Mouse (Mus musculus): Measurements from ENCODE around the gene Srp14. TPM values are rescaled to one million over a fixed set of nuclear protein-coding genes. Genes with fewer than 3 reads are reported as not detected.

Gene Srp14
- total RNA-seq, 2 experiments from 2014 or later, result 186 to 248 TPM

DNA sequence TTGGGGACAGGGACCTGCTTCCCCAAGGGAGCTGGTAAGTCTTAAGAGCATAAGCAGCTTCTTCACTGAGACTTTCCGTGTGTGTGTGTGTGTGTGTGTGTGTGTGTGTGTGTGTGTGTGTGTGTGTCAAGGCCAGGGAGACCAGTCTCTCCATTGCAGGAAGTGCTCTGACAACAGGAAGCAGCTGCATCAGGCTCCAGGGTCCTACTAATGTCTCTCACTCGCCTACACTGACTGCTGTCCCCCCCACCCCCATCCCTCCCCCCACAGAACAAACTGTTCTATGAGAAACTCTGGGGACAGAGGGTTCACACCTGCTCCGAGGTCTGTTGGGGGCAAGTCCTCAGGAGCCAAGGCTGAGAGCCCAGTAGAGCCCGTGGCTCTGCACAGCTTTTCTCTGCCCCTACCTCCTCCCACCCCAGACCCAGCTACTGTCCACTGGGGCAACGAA is 11.8 kb upstream of the Srp14 start:
- peak; percentile 64 for ATAC-seq (replicated peaks; ENCODE audit: poor library complexity, severe bottlenecking)

DNA sequence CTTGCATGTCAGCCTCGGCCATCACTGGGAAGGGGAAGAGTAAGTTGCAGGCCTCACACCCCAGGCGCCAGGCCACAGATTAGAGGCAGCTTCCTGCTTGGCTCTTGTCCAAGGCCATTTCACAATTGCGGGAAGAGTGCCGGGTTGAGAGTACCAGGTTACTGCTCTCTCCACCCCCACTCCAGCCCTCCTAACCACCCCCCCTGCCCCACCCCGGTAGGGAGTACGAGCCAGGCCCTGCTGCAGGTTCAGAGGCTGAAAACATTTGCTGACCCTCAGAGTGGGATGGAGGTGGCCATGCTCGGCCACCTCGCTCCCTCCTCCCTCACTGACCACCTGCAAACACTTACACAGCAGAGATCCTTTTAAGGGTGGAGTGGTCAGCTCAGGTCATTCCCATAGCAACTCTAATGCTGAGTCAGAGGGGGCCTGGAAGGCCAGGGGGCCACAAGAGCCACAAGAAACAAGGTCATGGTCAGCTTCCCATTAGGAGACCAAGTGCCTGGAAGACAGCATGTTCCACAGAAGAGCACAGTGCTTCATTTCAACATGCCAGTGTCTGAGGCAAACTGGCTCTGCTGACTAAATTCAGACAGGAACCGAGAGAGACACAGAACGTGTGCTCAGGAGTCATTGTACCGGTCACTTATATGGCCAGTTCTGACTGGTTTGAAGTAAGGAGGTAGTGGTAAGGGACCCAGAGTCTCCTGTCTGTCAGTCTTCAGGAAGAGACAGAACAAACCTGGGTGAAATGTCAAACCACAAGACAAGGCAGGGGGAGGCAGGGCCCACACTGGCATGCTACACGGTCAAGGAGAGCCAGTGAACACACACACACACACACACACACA is 11.0 kb upstream of the Srp14 start:
- peak; percentile 59 for ATAC-seq (replicated peaks; ENCODE audit: poor library complexity, severe bottlenecking)

DNA sequence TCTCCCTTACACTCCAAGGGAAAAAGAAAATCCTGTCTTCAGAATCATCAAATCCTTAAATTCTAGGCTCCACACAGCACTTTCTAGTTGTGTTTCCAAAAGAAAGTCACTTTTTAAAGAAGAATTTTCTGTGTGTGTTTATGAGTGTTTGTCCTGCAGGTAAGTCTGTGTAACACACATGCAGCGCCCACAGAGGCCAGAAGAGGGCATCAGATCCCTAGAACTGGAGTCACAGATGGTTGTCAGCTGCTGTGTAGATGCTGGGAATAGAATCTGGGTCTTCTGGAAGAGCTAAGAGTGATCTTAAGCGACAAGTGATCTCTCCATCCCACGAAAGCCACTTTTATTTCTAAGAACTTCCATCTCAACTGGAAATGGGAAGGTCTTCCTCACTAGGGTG is 8.3 kb upstream of the Srp14 start:
- no peak for ATAC-seq (replicated peaks; ENCODE audit: poor library complexity, severe bottlenecking)

DNA sequence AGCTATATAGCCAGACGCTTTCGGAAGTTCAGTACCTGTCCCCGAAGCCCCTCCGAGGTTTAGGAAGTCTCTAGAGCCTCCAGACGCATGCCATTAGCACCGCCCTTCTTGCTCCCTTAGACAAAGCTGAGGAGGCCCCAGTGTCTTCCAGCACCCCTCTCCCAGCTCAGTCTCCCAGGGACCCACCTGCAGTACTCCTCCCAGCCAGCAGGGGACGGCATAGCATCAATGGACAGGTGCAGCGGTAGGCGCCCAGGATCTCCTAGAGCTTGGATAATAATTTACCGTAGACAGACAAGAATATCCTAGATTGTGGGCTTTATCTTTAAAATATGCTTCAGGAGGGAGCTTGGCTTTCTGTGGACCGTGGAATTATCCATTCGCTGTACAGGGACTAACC is 7.4 kb upstream of the Srp14 start:
- ATAC-seq (replicated peaks; ENCODE audit: poor library complexity, severe bottlenecking), result peak; percentile 50

DNA sequence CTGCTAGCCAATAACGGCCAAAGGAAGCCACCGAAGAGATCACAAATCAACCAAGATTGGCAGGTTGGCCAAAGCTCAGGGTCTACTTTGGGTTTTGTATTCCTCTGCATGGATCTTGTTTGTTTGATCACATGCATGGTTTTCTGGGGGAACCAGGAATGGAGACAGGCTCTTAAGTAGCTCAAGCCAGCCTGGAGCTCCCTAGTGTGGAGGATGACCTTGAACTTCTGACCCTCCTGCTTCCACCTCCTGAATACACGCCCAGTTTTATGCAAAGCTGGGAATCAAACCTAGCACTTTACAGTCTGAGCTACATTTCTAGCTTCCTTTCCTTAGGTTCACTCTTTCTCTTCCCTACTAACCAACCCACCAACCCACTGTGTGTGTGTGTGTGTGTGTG is 5.9 kb upstream of the Srp14 start:
- ATAC-seq (replicated peaks; ENCODE audit: poor library complexity, severe bottlenecking), result no peak

DNA sequence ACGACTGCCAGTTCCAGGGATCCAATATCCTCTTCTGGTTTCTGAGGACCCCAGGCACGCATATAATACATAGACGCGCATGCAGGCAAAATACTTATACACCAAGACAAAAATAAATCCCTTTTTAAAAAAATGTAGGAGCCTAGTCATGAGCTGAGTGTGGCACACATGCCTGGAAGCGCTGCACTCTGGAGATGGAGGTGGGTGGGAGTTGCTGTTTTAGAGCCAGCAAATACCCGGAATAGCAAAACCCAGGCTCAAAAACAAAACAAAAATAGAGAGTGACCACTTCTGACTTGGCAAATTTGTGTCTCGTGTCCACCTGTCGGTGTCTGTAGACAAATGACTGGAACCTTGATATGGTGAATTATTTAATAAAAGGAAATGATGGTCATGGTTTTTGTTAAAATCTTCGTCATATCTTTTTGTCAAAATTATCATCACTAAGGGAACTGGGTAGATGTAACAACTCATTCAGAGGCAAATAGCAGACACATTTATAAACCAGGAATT is 4.9 kb upstream of the Srp14 start:
- no peak for ATAC-seq (replicated peaks; ENCODE audit: poor library complexity, severe bottlenecking)

DNA sequence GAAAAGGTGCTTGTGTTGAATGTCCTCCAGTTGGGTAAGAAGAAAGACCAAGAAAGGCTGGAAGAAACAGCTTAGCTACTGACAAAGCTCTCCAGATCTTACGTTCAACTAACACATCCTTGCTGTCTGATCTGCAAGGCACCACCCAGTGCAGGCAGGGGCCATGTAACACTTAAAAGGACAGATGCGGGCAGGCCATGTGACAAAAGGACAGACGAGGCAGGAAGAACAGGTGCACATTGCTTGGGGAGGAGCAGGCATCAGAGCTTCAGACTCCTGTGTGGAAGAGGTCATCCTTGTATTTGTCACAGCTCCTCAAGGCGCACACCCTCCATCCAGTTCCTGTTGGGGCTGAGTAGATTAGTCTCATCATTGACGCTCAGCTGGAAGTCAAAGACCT is 3.5 kb upstream of the Srp14 start:
- no peak for ATAC-seq (replicated peaks; ENCODE audit: poor library complexity, severe bottlenecking)

DNA sequence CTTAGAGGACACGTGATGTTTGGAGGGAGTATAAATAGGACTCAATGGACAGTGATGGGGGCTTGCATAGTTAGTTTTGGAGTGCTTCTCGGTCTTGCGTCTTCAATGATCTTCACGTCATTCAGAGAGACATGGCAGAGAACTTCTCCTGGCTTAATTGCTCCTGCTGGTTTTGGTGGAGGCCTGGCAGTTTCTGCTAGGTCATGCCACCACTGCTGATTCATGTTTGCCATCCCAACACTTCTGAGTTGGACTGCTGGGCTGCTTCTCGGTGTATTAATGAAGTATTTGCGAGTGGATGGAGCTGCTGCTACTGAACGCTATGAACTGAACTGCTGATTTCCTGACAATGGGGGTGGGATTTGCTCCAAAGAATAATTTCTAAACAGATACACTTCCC is 1.4 kb upstream of the Srp14 start:
- ATAC-seq (replicated peaks; ENCODE audit: poor library complexity, severe bottlenecking), result no peak

DNA sequence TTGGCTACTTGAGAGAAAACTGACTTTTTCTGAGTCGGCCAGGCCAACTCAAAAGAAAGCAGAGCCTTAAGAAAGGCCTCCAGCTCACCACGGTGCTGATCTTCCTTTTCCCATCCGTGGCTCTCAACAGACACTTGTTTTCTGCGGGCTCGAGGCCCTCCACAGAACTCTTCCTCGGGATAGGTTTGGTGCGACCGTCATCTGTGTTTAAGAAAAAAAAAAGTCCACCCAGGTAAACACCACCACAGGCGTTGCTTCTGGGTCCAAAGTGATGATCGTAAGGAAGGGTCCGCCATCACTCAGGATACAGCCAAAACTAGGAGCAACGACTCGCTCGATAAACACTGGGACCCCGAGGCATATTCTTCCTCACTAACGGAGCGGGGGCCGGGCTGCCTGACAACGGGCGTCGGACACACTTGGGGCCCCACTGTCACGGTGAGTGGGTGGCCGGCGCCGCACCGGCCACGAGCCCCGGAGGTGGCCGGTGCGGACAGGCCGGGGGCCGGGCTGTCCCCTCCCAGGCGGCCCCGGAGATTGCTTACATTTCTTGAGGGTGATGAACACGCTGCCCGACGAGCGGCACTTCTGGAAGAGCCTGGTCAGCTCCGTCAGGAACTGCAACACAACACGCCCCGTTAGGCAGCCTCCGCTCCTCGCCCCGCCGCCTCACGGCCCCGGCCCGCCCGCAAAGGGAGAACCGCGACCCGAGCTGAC is 520 bp downstream of the Srp14 start:
- no peak; the same call in 1 of the 2 replicates for ATAC-seq (replicated peaks; ENCODE audit: poor library complexity, severe bottlenecking)

DNA sequence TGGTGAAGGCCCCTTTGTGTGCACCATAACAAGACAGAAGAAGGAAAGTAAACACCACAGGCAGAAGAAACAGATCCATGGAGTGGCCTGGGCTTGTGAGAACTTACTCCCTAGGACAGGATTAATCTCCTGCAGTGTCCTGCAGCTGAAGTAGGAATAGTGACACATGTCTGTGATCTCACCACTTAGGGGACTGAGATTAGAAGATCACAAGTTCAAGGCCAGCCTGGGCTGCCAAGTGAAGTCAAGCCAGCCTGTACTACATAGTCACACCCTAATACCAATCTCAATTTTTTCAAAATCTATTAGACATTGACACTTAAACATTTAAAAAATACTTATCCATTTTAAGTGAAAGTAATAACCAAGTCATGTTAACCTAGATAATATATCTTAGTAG is 11.2 kb downstream of the Srp14 start:
- ATAC-seq (replicated peaks; ENCODE audit: poor library complexity, severe bottlenecking), result no peak

DNA sequence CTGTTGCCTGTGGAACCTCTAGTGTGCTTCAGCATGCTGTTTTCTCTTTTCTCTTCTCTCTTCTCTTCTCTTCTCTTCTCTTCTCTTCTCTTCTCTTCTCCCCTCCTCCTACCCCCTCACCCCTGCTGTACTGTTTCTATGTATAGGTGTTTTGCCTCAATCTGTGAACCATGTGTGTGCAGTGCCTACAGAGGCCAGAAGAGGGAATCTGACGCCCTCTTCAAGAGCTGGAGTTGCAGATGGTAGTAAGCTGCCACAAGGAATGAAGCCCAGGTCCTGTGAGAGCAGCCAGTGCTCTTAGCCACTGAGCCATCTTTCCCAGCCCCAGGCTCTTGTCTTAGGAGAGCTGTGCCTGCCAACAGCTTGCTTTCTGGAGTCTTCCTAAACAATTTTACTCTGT is 12.9 kb downstream of the Srp14 start:
- ATAC-seq (replicated peaks; ENCODE audit: poor library complexity, severe bottlenecking), result no peak

DNA sequence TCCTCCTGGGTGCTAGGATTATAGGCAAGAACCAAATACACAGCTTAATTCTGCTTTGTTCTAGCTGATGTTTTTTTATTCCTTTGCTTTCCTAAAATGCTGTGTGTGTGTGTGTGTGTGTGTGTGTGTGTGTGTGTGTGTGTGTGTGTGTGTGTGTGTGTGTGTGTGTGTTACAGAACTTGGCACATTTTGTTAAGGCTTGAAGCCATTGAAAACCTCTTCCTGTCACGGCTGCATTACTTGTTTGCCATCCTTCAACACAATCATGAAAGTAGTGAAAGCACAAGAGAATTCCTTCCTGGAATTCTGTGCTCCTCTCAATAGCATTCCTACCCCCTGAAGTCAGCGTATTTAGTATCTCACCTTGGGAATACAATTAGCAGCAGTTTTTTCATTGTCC is 13.6 kb downstream of the Srp14 start:
- no peak for ATAC-seq (replicated peaks; ENCODE audit: poor library complexity, severe bottlenecking)

DNA sequence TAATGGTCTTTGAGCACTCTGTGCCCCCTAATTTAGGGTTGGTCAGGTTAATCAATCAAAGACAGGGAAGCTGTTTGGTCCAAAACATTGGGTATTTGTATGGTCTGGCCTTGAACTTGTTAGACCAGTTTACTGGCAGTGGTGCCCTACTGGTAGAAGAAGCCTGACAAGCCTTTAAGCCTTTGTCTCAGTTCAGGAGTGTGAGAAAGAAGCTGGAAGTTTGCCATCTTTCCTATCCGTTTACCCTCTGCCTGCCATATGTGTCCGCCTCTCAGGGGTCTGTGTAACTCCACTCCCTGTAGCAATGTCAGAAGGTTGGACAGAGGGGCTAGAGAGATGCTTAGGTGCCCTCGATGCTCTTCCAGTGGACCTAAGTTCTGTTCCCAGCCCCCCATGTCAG is 15.1 kb downstream of the Srp14 start:
- ATAC-seq (replicated peaks; ENCODE audit: poor library complexity, severe bottlenecking), result no peak

DNA sequence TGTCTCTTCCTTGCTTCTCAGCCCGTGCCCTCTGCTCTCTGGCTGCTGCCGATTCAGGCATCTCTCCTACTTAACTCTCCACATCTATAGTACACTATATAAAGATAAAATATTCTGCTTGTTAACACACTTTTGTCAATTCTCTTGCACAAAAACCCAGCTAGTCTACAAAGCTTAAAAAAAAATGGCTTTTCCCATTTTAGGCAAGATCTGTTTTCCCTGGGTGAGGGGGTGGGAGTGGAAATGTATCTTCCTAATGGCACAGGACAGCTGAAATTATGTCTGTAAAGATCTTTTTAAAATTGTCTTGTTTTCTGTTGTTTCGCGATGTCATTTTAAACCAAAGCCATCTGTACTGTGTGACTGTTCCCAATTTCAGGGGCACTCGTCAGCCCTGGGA is 16.0 kb downstream of the Srp14 start:
- ATAC-seq (replicated peaks; ENCODE audit: poor library complexity, severe bottlenecking), result no peak

DNA sequence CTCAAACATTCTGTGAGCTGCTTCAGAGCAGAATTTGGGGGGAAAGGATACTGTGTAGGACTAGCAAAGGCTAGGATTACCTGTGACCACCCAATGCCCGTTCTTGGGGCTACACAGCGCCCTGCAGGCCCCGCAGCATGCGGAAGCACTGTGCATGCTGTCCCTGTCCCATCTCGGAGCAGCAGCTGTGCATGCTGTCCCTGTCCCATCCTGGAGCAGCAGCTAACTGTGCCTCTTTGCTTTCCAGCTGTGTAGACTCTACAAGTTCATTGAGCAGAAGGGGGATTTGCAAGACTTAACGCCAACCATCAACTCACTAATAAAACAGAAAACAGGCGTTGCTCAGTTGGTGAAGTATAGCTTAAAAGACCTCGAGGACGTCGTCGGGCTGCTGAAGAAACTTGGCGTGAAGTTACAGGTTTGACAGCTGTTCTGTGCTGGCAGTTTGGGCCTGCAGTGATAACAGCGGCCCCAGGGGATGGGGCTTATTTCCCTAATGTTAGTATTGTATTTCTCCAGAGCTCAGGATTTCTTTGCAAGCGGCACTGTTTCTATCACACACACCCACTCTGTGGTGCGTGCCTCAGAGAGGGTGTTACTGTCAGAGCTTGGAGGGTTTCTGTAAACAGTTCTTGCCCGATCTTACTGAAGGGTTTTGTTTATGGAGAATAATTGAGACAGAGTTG is 17.9 kb downstream of the Srp14 start:
- no peak for ATAC-seq (replicated peaks; ENCODE audit: poor library complexity, severe bottlenecking)

DNA sequence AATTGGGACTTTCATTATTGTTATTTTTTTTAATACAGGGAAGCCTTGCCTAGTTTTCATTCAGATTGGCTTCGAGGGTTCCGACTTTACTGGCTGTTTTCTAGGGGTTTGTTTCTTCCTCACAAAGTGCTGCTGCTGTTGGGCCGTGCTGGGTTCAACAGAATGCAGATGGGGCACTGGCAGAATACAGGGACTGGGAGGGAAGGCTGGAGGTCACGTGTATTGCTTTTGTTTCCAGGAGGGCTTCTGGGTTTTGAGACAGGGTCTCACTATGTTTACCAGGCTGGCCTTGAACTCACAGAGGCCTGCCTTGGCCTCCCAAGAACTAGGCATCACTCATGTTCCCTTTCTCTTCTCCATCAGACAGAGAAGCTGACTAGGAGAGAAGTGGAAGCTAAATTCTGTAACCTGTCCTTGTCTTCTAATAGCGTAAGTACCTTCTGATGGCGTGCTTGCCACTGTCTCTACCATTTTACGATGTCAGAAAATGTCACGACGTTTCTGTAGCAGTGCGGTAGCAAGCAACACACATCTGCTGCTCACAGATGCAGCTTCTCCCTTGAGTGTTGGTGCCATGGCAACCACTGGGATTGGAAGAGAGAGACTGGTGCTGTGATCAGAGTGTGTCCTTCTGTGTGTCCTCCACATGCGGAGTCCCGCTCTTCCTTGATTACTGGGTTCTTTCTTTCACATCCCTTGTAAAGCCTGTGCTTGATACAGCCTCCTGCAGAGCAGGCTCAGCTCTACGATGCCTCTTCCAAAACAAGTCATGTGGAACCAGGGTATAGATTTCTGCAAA is 21.8 kb downstream of the Srp14 start:
- ATAC-seq (replicated peaks; ENCODE audit: poor library complexity, severe bottlenecking), result no peak

DNA sequence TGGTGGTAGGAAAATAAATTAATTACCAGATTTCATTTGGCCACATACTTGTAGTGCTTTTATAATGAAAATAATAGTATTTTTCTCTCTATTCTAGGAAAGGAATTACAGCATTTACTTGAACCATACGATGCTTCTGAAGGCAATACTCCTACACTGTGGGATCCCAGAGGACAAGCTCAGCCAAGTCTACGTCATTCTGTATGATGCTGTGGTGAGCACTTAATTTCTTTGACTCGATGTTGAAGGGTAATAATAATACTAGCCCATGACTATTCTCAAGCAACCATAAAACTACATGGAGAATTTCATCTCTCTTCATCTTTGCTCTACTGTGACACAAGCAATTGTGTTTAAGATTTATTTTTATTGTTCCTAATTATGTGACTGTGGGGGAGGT is 22.5 kb downstream of the Srp14 start:
- ATAC-seq (replicated peaks; ENCODE audit: poor library complexity, severe bottlenecking), result no peak

DNA sequence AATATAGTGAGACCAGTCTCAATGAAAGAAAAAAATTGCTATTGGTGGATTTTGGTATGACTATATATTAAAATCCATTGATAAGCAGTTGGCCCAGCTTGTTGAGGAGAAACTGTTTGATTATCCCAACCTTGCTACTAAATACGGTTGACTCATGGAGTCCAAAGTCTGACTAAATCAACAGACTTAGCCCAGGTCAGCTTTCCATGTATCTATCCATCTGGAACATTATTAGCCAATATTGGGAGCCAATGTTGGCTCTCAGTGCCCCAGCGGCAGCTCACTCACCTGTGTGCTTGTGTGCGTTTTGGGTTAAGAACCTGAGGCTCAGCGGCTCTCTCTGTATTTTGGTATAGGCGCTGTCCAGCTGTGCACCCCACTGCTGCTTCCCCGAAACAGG is 28.5 kb downstream of the Srp14 start:
- no peak for ATAC-seq (replicated peaks; ENCODE audit: poor library complexity, severe bottlenecking)

DNA sequence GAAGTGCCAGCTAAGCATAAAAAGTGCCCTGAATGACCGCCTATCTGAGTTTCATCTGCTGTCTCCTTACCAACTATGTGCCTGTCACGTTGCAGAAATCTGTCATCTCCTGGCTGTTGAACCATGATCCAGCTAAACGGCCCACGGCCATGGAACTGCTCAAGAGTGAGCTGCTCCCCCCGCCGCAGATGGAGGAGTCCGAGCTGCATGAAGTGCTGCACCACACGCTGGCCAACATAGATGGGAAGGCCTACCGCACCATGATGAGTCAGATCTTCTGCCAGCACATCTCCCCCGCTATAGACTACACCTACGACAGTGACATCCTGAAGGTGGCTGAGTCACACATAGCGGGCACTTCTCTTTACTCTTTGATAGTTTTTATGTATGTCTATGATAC is 31.3 kb downstream of the Srp14 start:
- ATAC-seq (replicated peaks; ENCODE audit: poor library complexity, severe bottlenecking), result no peak

All from granulocyte monocyte progenitor cell, adult 5-6 weeks (primary cell).